Mouse (Mus musculus) kidney, postnatal 0 days (tissue): ENCODE results near the gene Dnttip1. TPM values are rescaled to one million over a fixed set of nuclear protein-coding genes. Genes with fewer than 3 reads are reported as not detected.

ENCODE experiments used
- ATAC-seq: fragments of 200-750 bp; cut with Nextera tagmentation; replicated peaks from 2 replicates; pipeline ENCODE4 v1.8.0; 2017; ENCODE audit warnings: low read depth, moderate number of reproducible peaks, moderate TSS enrichment, moderate library complexity; ENCODE audit not compliant: low FRiP score
- DNase-seq: peaks from one replicate; pipeline ENCODE4 v3.0.0-alpha.2; 2016; ENCODE audit warnings: low spot score
- H3K27ac ChIP-seq: fragments of 300-500 bp; sonication (generic); 2 replicates; pipeline ENCODE4 v1.5.1; 2014; ENCODE audit warnings: mild to moderate bottlenecking
- H3K27me3 ChIP-seq: fragments of 300-500 bp; sonication (generic); 2 replicates; pipeline ENCODE4 v1.6.1; 2014; ENCODE audit warnings: low read length, mixed read lengths; ENCODE audit not compliant: insufficient read depth
- H3K36me3 ChIP-seq: fragments of 300-500 bp; sonication (generic); 2 replicates; pipeline ENCODE4 v1.6.1; 2014; ENCODE audit warnings: low read length, mixed read lengths; ENCODE audit not compliant: insufficient read depth
- H3K4me1 ChIP-seq: fragments of 300-500 bp; sonication (generic); replicated peaks from 2 replicates; pipeline ENCODE4 v1.6.1; 2014; ENCODE audit warnings: antibody characterized with exemption, low read length, mixed read lengths; ENCODE audit not compliant: insufficient read depth
- H3K4me2 ChIP-seq: fragments of 300-500 bp; sonication (generic); 2 replicates; pipeline ENCODE4 v1.6.1; 2014; ENCODE audit warnings: mild to moderate bottlenecking, low read length, moderate library complexity, mixed read lengths
- H3K4me3 ChIP-seq: fragments of 300-500 bp; sonication (generic); replicated peaks from 2 replicates; pipeline ENCODE4 v1.5.1; 2014; ENCODE audit warnings: low read depth, low read length
- H3K9ac ChIP-seq: fragments of 300-500 bp; sonication (generic); 2 replicates; pipeline ENCODE4 v1.6.1; 2014; ENCODE audit warnings: low read depth, low read length
- H3K9me3 ChIP-seq: fragments of 300-500 bp; sonication (generic); replicated peaks from 2 replicates; pipeline ENCODE4 v1.6.1; 2016; ENCODE audit warnings: low read length, inconsistent platforms, mixed read lengths
- CTCF ChIP-seq: IDR thresholded peaks from 2 replicates; pipeline ENCODE4 v1.5.1; 2016; ENCODE audit warnings: antibody characterized with exemption, low read depth, mild to moderate bottlenecking, moderate library complexity
- WGBS: fragments of 180-500 bp; shearing (Covaris S2); extraction: QIAGEN DNeasy Blood & Tissue Kit; methylation state at CpG from one replicate; pipeline ENCODE4 v1.1.7; 2014; 5-methylcytosine and 5-hydroxymethylcytosine counted together
- polyA plus RNA-seq: library from polyadenylated mRNA; unstranded; fragments of >200 nt; fragmentation: Nextera tagmentation; extraction: Ambion mirVana; gene quantifications from 2 replicates; pipeline ENCODE4 v1.2.1, GENCODE M21; 2015

The Dnttip1 gene
- polyA plus RNA-seq, 1 experiment from 2014 or later, result 58.5 TPM

GRCm38 (mm10) chr2:164767812-164768540, 22.2 kb downstream of the Dnttip1 start:
- Histone ChIP-seq H3K4me2 (no peak overlapping the region), H3K36me3 (peaks cover 33% of the 10 kb centered on the region), H3K27ac (peak overlapping the region; percentile 26; the same call in 1 of the 2 replicates), H3K4me1 (0 out of 2 replicates have a peak, but pooled peaks cover 9% of the 10 kb centered on the region), H3K27me3 (no peaks in the 10 kb centered on the region), H3K9me3 (no peaks in the 10 kb centered on the region), H3K4me3 (no peak overlapping the region), H3K9ac (no peak overlapping the region)
- TF ChIP-seq CTCF, result no peak
- WGBS, result 86% methylated on average over 15 of the region's 15 CpGs
- no peak for ATAC-seq
- no peak for DNase-seq

- Histone ChIP-seq H3K4me2 (peak within 1 kb of the TSS; percentile 90), H3K4me1 (0 out of 2 replicates have a peak, but pooled peaks cover 9% of the 10 kb centered on the region), H3K36me3 (peaks cover 25% of the 10 kb centered on the region), H3K4me3 (peak within 1 kb of the TSS; percentile 81), H3K27ac (no peak within 1 kb of the TSS), H3K9ac (peak within 1 kb of the TSS; percentile 65), H3K27me3 (no peaks in the 10 kb centered on the region), H3K9me3 (no peaks in the 10 kb centered on the region)
- TF ChIP-seq CTCF, result peak; percentile 52
- DNase-seq, result peak; percentile 100
- 3% methylated on average over 53 of the region's 53 CpGs for WGBS
- peak; percentile 99 for ATAC-seq
Observed at GRCm38 (mm10) chr2:164769258-164770037, 23.7 kb downstream of the Dnttip1 start, which contains the start of gene Ube2c. TSS of gene Ube2c (plus strand) at chr2:164769898.

- ATAC-seq (no peak), DNase-seq (no peak)
- H3K9ac ChIP-seq, result peak overlapping the region; percentile 65
- H3K4me1 ChIP-seq, result 0 out of 2 replicates have a peak, but pooled peaks cover 9% of the 10 kb centered on the region
- no peaks in the 10 kb centered on the region for H3K9me3 ChIP-seq
- H3K4me3 ChIP-seq, result peak overlapping the region; percentile 81
- peak overlapping the region; percentile 90 for H3K4me2 ChIP-seq
- no peaks in the 10 kb centered on the region for H3K27me3 ChIP-seq
- H3K36me3 ChIP-seq, result peaks cover 20% of the 10 kb centered on the region
- TF ChIP-seq CTCF, result no peak
- H3K27ac ChIP-seq, result no peak overlapping the region
- 2% methylated on average over 15 of the region's 15 CpGs for WGBS
Observed at GRCm38 (mm10) chr2:164770279-164770678, 24.5 kb downstream of the Dnttip1 start.

GRCm38 (mm10) chr2:164771123-164771522, 25.3 kb downstream of the Dnttip1 start:
- Histone ChIP-seq H3K4me3 (peak overlapping the region; percentile 81), H3K27ac (no peak overlapping the region), H3K9ac (no peak overlapping the region), H3K27me3 (no peaks in the 10 kb centered on the region), H3K36me3 (peaks cover 12% of the 10 kb centered on the region; the same call in 1 of the 2 replicates), H3K9me3 (no peaks in the 10 kb centered on the region), H3K4me2 (peak overlapping the region; percentile 90), H3K4me1 (0 out of 2 replicates have a peak, but pooled peaks cover 9% of the 10 kb centered on the region)
- 59% methylated on average over 8 of the region's 8 CpGs for WGBS
- ATAC-seq (no peak), DNase-seq (no peak)
- TF ChIP-seq CTCF, result no peak

GRCm38 (mm10) chr2:164773229-164773988, 27.6 kb downstream of the Dnttip1 start:
- TF ChIP-seq CTCF, result no peak
- Histone ChIP-seq H3K4me1 (0 out of 2 replicates have a peak, but pooled peaks cover 9% of the 10 kb centered on the region), H3K9me3 (no peaks in the 10 kb centered on the region), H3K4me3 (no peak overlapping the region), H3K27me3 (no peaks in the 10 kb centered on the region), H3K27ac (no peak overlapping the region), H3K9ac (no peak overlapping the region), H3K4me2 (no peak overlapping the region), H3K36me3 (no peaks in the 10 kb centered on the region)
- DNase-seq, result no peak
- WGBS, result 81% methylated on average over 14 of the region's 14 CpGs
- ATAC-seq, result no peak

GRCm38 (mm10) chr2:164773989-164774364, 28.2 kb downstream of the Dnttip1 start:
- Histone ChIP-seq H3K27me3 (no peaks in the 10 kb centered on the region), H3K4me2 (no peak overlapping the region), H3K27ac (no peak overlapping the region), H3K9me3 (no peaks in the 10 kb centered on the region), H3K4me1 (0 out of 2 replicates have a peak, but pooled peaks cover 9% of the 10 kb centered on the region), H3K4me3 (no peak overlapping the region), H3K9ac (no peak overlapping the region), H3K36me3 (no peaks in the 10 kb centered on the region)
- no peak for TF ChIP-seq CTCF
- 73% methylated on average over 5 of the region's 5 CpGs for WGBS
- no peak for DNase-seq
- no peak for ATAC-seq
